Mouse (Mus musculus) left cerebral cortex, adult 9 months (tissue): Measurements from ENCODE around the gene Gtf2i.

ENCODE experiments used
- DNase-seq, 2 experiments: peaks; one replicate each; pipeline ENCODE4 v3.0.0; 2022; ENCODE audit warnings: low spot score in 2 of 2

Gene Gtf2i

DNA sequence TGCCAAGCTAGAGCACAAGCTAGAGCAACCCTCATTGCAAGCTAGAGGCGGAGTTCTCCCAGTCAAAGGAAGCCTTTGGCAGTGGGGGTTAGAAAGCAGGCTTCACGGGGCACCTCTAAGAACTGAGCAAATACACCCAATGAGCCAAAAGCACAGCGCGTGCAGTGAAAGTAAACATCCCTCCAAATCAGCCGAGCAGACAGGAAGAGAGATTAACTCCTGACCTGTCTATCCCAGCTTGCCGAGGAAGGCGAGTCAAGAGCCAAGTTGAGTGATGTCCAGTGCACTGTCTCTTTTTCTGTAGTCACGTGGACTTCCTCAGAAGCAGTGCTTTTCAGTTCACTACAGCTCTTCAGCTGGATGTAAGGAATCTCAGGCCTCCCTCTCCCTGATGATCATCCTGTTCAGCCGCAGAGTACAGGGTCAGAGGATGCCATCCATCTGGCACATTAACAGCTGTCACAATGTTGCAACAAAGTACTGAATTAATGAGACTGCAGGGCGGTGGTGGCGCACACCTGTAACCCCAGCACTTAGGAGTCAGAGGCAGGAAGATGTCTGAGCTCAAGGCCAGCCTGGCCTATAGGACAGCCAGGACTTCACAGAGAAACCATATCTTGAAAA, 104.5 kb downstream of the Gtf2i start:
- DNase-seq, result no peak

GRCm38 (mm10) chr5:134206721-134207120, 107.8 kb downstream of the Gtf2i start:
- no peak for DNase-seq

DNA sequence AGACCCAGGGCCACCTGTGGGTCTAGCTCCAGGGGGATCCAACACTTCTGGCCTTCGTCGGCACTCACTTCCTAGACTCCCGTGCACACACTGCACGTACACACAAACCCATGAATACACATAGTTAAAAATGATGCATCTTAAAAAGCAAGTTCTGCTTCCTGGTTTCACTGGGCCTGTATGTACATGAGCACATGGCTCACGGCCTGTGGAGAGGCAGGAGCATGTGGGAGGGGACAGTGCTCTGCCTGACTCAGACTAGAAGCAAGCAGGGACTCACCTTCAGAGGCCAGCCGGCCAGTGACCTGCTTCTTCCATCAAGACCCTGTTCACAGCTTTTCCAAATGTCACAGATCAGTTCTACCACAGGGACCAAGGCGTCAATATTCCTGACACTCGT, 120.9 kb downstream of the Gtf2i start:
- DNase-seq, result no peak

GRCm38 (mm10) chr5:134188571-134188970, 126.0 kb downstream of the Gtf2i start:
- DNase-seq, result no peak
